Mouse (Mus musculus): ENCODE measurements around the gene Stam.

GRCm38 (mm10) chr2:14192046-14192445 is 118.1 kb downstream of the Stam start:
- TF ChIP-seq CTCF (IDR thresholded peaks at IDR 0.05; ENCODE audit: borderline replicate concordance, insufficient read depth, low read length) (no peak), POLR2A (IDR thresholded peaks at IDR 0.05; ENCODE audit: low read depth, low read length) (no peak)

Data from embryonic fibroblast, embryonic 13.5 days (primary cell).